Mouse (Mus musculus) gastrocnemius, adult 18-20 months (tissue): Measurements from ENCODE around the gene Prkar2b. TPM values are rescaled to one million over a fixed set of nuclear protein-coding genes. Genes with fewer than 3 reads are reported as not detected.

Experiments
- DNase-seq: peaks from one replicate; pipeline ENCODE4 v3.0.0; 2021; ENCODE audit warnings: low spot score
- total RNA-seq, 2 experiments: library from RNA; stranded (reverse); gene quantifications; 2 replicates each; pipeline ENCODE4 v1.2.3; 2021

Gene Prkar2b
- total RNA-seq, 2 experiments from 2014 or later: 1.8 to 4.1 TPM

- DNase-seq: no peak
These were observed 89.5 kb downstream of the Prkar2b start for GRCm38 (mm10) chr12:31971547-31971946.

DNA sequence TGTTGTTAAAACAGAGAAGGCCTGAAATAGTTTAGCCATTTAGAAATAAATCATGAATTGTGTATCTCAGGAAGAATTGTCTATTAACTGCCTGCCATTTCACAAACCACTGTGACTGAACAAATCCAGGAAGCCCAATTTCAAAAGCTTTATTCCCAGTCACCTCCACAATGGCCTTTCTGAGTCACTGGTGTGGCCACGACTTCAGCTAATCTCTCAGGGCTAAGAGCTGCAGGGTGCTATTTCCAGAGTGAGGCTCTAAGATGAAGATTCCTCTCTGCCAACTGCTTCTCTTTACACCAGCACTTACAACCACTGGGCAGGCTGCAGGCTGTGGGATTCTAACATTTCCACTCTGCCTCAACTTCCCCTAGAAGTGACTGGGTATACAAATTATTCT lies 92.0 kb downstream of the Prkar2b start:
- DNase-seq: no peak

- DNase-seq: peak; percentile 56
These were observed 93.6 kb downstream of the Prkar2b start for GRCm38 (mm10) chr12:31967536-31967935.

GRCm38 (mm10) chr12:31966405-31966804 lies 94.7 kb downstream of the Prkar2b start:
- no peak for DNase-seq

DNA sequence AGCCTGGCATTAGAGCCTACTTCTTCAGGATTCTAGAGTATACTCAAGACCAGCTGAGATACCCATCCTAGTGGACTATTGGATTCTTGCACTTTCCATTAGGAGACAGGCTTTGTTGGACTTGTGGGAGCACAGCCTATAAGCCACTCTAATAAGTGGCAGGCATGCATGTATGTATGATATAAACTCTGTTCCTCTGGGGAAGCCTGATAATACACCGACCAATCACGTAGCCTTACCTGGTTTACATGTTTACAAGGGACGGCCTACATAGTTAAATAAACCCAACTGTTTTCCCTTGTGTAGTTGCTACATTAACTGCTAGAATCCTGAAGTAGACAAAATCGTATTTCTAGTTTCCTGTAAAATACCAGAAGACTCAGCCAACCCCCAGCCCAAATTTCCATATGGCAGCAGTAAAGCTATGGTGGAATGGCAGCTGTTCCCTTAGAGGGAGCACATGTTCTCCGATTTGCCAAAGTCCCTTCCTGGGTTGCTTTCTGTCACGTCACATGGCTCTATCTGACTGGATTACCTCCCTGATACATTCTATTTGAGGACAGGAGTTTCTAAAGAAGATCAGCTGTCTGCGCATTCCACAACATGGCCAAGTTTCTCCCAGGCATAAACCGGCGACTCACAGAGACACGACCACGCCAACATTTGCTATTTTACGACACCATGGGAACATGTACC lies 95.4 kb downstream of the Prkar2b start:
- no peak for DNase-seq

GRCm38 (mm10) chr12:31964074-31964473 lies 97.0 kb downstream of the Prkar2b start:
- no peak for DNase-seq

GRCm38 (mm10) chr12:31955843-31956242 lies 105.3 kb downstream of the Prkar2b start:
- no peak for DNase-seq

DNA sequence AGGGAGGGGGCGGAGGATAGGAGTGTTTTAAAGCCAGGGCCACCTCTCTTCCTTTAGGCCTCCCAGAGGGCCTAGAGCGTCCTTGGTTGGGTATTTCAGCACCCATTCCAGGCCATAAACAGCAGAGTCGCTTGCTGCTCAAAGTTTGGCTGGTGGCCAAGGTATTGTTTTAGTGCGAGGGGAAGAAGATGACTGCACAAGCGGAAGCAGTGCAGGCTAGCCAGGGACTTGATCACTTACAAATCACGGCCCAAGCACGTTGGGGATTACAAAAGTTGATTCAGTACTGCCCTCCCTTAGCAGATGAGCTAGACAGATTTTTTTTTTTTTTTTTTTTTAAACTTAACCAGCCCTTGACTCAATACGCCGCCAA lies 110.5 kb downstream of the Prkar2b start:
- no peak for DNase-seq

GRCm38 (mm10) chr12:31949759-31950658 lies 111.1 kb downstream of the Prkar2b start, which contains the start of gene Hbp1:
Hbp1 (minus strand) TSS chr12:31950535.
- peak; percentile 100 for DNase-seq

- DNase-seq: peak; percentile 94
These were observed 111.8 kb downstream of the Prkar2b start for GRCm38 (mm10) chr12:31949193-31949741.

DNA sequence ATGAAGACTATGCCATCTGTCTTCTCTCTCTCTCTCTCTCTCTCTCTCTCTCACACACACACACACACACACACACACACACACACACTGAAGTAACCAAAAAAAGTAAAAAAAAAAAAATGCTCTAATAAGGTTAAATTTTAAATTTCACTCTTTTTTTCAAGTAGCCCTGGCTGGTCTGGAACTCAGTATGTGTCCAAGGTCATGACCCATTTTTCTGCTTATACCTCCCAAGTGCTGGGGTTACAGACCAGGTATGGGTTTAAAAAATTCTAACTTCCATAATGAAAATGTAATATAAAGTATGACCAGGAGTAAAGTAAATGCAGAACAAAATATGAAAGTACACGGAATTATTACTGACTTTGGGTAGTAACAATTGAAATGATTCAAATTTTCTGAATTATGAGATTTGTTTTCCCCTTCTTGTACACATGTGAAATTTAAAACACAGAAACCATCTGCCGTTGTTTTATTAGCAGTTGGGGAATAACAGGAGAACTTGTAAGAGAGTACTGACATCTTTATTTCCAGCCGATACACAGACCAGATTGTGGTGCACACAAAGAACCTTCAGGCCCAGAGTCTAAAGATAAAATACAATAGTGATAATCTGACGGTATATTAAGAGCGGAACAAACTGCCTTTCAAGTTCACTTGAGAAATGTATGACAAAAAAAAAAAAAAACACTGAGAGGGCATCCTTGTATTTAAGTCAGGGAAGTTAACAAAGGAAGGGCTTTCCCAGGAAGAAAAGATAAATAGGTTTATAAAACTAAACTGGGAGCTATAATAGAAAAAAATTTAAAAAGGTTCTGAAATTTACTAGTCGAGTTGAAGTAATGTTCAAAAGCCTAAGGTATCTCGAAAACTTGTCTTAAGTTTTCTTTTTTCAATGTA lies 112.7 kb downstream of the Prkar2b start:
- no peak for DNase-seq

DNA sequence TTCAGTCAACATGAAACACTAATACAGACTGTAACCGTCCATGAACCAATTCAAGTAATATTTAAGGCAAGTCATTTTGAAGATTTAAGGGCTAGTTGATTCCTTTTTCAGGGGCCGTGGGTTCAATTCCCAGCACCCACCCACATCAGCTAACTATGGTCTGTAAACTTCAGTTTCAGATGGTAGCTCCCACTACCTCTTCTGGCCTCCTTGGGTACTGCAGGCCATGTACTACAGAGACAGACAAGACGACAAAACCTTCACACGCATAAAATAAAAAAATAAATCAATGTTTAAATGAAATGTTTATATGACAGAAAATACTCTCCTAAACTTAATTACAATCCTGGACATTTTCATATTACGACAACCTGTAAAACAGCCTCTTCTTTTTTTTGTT lies 113.6 kb downstream of the Prkar2b start:
- DNase-seq: no peak

DNA sequence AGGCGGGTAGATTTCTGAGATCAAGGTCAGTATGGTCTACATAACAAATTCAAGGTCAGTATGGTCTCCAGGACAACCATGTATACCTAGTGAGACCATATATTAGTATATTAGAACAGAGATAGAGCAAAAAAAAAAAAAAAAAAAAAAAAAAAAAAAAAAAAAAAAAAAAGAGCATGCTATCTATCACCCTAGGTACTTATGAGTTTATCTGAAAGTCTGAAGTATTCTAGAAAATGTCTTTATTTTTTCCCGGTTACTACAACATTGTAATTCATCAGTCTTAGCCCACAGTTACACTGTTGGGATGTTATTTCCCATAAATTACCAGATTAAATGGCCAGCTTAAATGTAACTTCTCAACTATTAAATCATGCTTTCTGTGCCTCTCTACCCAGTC lies 116.7 kb downstream of the Prkar2b start:
- no peak for DNase-seq

GRCm38 (mm10) chr12:31943020-31943654 lies 118.0 kb downstream of the Prkar2b start:
- DNase-seq: no peak

- no peak for DNase-seq
These were observed 122.1 kb downstream of the Prkar2b start for GRCm38 (mm10) chr12:31939026-31939425.

GRCm38 (mm10) chr12:31938391-31938997 lies 122.6 kb downstream of the Prkar2b start:
- no peak for DNase-seq

DNA sequence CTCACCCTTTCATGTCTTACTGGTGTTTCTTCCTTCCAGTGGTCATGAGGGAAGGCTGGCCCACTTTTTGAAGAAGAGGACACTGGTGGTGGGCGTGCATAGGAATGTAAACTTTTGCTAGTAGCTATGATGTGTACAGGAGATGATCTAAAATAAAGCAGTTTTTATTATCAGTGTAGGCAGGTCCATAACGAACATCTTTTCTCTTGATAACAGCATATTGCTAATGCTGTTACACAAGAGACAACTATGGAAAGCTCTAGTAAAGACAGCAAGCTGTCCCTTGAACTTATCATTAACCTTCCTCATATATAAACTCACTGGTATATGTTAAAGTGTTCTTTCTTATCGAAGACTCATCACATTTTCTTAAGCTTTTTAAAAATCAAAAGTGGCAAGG lies 123.5 kb downstream of the Prkar2b start:
- DNase-seq: no peak

DNA sequence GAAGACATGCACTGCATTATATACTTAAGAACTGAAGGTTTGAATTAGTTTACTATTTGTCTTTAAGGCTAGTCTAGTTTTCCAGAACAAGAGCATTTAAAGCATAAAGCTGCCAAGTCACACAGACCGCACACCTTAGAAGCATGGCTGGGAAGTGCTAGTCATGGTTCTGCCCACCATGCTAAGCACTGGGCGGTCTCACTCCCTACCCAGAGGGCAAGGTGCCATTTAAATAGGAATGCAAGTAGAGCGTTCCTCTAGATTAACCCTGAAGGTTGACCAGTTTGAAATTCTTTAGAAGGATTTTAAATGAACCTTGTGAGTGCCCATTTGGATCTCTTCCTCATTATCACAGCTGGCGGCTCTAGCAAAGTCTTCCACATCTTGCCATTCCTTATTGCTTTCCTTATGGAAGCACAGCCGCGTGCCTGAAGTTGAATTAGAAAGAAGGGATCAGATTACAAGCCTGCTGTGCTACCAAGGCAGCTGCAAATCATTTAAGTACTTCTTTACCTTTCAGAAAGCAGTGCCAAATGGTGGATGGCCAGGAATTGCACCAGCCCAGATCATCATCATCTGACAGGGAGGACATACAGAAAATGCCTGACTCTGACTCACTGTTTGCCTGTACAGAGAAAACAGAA lies 124.3 kb downstream of the Prkar2b start:
- no peak for DNase-seq

DNA sequence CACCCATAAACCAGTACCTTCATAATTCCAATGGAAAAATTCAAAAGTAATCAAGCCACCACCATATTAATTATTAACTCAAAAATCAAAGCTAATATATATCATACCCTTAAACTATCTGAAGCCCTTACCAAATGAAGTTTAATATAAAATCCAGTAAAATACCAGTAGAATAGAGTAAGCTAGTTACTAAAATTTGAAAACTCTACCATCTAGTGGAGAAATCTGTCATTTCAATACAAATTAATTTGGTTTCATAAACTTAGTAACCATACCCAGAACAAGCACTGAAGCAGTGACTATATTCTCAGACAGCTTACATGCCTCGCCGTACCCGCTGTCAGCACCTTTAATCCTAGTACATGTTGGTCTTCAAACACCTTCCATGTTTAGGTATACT lies 129.3 kb downstream of the Prkar2b start:
- no peak for DNase-seq

DNA sequence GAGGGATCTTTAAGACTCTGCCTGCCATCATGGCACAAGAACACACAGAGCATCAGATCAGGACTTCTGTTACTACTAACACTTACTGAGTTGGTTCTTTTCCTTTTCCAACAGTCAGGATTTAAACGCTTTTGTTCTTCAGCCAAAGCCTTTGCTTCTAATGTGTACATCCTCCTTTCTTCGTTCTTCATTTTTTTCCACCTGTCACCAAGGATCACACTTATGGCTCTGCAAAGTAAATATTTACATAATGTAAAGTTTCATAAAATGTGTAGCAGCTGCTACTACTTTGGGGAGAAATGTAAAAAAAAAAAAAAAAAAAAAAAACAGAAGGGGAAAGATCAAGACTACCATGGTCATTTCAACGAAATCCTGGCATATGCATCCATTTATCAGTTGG lies 132.6 kb downstream of the Prkar2b start:
- DNase-seq: no peak
